Mouse (Mus musculus) ovary, postnatal 10 days (tissue): Measurements from ENCODE around the gene Sipa1l3.

Source experiments
- DNase-seq: peaks from one replicate; pipeline ENCODE4 v3.0.0; 2022; ENCODE audit warnings: low spot score

The Sipa1l3 gene

DNA sequence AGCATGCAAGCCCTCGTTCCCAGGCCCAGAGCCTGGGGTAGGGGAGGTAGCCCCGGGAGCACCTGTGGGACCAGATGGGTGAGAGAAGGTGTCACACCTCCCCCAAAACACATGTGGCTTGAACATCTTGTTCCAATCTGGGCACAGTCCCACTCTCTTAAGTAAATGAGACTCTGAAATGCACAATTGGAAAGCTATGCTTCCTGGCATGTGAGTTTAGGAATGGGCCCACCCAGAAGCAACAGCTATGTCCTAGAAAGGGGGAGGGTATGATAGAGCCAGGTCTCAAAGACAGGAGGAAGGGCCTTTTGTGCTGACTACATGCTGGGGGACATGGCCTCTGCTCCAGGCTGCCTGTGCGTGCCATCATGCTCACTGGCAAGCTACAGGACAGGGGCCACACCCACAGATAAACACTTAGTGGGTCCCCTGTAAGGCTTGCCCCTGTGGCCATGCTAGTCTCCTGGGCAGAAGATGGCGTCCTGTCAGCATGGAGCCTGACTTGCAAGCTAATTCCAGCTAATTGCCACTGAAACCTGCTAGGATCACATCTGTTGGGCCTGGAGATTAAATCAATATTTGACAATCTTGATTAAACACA lies 107.1 kb downstream of the Sipa1l3 start:
- no peak for DNase-seq

DNA sequence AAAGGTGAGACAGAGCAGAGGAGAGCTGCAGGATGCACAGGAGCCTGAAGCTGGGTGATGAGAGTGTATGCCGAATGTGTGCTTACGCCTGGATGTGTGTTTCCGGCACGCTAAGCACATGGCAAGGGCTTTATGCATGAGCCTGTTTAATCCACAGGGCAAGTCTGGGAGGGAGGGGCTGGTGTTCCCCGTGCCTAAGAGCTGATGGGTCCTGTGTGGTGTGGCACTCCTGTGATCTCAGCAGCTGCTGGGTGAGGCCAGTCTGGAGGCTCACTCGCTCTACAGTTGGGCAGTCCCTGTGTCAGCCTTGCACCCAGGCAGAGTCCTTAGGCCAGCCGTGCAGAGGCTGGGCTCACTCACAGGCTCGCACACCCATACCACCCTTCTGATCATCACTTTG lies 108.0 kb downstream of the Sipa1l3 start:
- DNase-seq, result no peak

DNA sequence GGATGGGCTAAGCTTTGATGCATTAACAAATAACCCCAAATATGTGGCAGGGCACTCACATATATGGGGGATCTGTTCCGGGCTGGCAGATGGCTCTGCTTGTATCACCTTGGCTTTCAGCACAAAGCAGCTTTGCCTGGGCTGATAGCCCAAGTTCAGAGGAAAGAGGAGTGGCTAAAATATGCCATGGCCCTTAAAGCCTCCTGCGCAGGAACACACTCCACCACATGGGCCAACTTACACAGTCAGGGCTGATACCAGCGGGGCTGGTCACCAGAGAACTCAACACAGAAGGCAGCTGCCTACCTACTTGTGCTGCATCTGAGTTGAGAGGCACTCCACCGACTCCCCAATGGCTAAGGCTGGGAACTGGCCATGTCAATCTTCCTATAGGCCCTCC lies 111.6 kb downstream of the Sipa1l3 start:
- no peak for DNase-seq

DNA sequence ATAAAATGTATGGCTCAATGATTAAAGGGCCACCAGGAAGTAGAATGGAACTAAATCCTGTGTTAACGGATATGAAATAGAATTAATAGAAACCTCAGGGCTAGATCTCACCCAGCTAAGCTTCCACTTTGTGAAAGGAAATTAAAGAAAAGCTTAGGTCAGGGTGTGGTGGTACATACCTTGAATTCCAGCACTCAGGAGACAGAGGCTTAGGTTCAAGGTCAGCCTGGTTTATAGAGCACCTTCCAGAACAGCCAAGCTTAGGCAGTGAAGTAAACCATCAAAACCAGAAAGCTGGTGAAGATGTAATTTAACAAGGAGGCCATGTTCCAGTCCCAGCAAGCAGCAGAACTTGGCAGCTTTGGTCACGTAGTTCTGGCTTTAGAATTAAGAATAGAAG lies 114.3 kb downstream of the Sipa1l3 start:
- no peak for DNase-seq

DNA sequence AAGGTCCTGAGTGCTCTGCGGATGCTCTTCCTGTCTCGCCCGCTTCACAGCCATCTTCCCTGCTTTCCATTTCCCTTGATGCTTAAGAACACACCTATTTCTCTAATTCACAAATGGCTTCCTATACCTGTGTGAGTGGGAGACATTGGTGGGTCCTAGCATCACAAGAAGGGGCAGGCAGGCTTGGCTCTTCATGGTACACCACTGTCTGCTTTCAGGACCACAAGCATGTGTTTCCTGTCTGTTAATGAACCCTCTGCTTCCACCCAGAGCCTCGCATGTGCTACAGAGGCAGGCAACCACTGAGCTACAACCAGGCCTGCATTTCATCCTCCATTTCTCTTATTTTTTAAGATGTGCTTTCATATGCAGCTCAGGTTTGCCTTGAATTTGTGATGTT lies 116.4 kb downstream of the Sipa1l3 start:
- DNase-seq, result no peak

DNA sequence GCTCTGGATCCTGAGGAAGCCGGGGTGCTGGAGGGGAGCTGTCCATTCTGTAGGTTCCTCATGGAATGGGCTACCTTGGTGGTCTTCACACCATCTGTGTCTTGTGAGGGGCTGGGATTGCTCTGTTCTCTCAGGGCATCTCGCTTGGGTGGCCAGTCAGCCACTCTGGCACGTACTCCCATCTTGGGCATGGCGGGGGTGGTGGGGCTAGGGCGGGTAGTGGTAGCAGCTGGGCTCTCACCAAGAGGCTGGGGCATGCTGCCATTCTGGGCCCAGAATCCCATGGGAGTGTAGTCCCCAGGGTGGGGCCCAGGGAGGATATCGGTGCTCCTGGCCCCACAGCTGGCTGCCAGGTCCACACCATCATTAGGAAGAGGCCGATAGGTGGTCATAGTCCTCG lies 118.0 kb downstream of the Sipa1l3 start:
- no peak for DNase-seq

DNA sequence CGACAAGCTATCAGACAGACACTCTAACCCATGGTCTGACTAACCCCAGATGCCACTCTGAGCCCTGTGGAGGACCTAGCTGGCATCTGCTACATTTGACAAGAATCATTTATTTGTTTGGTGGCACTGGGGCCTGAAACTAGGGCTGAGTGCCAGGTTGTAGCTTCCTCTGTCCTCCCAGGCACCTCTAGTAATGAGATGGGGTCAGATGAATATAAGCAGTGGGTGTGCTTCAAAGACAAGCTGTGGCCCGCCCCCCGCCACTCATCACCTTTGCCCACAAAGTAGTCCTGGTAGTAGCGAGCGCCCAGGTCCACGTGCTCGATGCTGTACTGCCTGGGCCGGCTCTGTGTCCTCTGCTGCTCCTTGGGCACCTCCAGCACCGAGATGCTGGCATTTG lies 119.4 kb downstream of the Sipa1l3 start:
- no peak for DNase-seq

DNA sequence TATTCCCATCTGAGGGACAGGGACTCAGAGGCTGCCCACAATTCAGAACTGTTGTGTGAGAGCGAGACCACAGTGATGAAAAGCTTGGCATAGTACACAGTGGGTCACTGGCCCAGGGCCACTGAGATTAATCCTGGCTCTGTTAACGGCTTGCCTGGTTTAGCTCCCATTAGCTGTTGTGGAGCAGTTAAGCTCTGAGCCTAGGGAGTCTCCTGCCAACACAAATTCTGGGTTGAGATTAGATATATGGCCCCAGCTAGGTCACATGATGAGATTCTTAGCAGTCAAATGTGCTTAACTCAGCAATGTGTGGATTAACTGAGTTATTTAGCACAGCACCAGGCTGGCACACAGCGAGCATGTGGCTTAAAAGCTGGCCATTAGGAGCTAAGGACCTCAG lies 121.0 kb downstream of the Sipa1l3 start:
- DNase-seq, result no peak

DNA sequence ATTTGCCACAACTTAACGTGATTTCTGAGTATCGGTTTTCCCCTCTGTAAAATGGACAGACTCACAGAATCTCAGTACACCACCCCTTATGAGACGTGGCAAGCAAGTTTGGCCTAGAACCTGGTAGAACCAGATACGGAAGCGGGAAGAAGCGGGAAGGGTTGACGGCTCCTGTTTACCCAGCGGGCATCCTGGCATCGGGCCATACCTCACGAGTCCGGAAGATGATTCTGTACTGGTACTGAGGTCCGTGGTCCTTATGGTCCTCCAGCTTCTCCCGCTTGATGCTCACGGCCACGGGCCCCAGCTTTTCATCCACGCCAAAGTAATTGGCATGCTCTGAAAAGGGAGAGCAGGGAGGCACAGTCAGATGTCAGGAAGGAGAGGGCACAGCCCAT lies 121.5 kb downstream of the Sipa1l3 start:
- DNase-seq, result no peak

DNA sequence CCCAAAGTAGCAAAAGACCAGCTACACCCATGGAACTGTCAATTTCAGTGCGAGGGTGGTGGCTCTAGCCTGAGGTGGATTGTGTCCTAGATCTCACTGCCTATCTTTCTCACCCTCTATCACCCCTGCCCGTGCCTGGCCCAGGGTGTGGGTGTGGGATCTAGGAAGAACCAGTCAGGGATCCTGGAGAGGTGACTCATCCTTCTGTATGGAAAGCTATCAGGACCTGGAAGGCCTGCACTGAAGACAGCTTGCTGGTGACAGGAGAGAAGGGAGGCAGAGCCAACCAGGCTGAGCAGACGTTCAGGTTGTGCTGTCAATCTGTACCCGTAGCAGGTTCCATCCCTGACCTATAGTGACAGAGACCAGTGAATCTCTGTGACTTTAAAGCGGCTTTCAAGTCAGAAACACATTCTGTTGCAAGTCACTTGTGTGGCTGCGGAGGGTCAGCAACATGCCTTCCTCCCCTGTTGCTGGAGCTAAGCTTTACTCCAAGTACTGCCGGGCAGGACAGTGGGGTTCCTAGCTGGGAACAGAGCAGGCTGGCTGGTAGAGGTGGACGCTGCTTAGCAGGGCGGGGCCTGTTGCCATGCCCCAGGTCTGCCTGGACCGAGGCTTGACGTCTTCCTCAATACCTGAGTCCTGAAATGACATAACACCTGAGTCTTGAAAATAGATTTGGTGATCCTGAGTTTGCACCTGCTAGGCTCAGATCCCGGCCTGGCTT lies 122.1 kb downstream of the Sipa1l3 start:
- DNase-seq, result no peak

DNA sequence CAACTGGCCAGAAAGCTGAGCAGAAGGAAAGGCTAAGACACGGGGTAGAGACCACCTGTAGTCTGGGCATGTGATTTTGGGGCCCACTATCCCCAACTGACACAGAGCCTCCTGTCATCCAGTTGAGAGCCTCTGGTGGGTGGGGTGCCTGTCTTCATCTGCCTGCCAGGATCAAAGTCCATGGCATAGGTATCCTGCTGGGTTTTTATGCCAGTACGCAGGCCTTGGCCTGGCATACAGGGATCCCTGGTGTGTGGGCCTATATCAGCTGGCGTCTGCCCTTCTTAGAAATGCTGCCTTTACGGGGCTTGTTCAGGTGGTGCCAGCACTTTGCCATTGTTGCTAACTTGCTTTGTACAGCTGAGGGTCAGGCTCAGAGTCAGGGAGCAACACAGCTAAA lies 123.3 kb downstream of the Sipa1l3 start:
- DNase-seq, result no peak

DNA sequence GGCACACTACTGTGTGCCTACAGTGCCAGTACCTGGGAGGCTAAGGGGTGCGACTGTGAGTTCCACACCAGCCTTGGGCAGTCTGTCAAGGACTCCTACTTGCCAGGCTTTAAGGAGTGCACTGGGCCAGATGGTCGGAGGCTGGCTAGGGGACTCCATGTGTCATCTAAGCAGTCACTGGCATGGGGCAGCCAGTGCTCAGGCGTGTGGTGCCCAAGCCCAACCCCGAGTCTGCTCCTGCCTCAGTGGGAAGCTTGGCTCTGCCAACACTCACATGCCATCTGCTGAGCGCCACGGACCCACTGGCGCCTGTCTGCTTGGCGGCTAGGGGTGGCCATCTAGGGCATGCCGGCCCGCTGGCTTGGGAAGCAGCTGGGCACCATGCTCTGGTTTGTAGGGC lies 125.1 kb downstream of the Sipa1l3 start:
- no peak for DNase-seq

DNA sequence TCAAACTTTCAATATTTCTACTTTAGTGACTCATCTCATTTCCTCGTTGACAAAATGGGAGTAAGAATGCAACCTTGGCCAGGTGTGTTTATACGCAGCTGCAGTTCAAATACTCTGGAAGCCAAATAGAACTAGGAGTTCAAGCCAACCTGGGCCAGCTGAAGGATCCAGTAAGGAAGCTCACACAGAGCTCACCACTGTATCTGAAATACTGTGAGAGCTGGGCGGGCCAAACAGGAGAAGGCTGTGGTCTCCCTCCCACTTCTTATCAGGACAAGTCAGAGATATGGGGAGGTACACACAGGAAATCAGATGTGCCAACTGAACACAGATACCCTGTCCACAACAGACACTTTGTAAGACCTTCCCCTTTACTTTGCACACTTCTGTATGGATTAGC lies 125.6 kb downstream of the Sipa1l3 start:
- DNase-seq, result no peak

DNA sequence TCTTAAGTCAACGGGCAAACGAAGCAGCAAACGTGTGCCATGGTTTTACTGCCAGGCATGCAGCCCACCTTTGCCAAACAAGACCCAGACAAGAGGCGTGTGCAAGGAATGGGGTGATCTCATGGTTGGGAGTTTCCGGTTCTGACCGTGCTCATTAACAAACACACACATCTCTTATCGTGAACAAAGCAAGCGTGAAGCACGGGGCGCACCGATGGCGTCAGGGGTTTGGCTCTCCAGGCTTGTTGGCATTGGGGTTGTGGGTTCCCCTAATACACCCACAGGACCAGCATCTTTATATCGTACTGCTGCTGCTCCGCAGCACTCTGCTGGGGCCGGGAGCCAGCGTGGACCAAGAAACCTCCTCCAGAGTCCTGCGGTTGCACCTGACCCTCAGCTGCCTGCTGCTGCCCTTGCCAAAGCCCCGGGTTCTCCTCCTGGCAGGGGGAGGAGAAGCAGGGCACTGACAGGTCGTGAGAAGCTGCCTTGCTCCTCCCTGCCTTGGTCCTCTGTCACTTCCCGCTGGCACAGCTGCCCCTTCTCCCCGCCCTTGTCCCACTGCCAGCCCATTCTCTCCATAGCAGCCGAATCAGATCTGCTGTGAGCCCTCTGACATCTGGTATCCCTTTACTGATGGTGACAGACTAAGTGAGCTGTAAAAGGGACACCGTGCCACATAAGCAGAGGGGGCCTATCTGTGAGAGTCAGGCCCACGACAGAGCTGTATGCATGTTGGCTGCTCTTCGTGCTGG lies 126.5 kb downstream of the Sipa1l3 start:
- no peak for DNase-seq

DNA sequence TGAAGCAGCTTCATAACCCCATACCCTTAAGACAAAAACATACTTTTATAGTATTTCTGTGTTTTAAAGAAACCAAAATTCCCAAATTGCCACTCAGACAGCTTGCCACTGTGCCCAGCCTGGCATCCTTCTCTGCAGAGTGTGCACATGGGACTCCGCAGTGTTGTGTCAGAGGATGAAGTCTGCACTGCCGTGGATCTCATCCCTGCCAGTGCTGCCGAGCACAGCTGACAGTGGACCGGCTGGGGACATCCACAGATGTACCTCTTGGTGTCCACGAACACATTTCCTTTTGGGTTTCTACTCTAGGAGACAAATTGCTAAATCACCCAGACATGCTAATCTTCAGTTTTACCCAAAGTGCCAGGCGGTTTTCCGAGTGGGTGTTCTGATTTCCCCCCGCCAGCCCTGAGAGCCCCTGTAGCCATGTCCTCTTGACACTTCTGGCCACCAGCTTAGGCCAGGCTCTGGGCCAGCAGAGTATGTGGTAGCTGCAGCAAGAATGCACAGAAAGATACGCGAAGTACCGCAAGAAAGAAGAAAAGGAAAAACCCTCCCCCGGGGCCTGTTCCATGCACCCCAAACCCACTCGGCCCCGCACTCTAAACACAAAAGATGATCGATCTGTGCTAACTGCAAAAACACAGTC lies 127.2 kb downstream of the Sipa1l3 start:
- no peak for DNase-seq

DNA sequence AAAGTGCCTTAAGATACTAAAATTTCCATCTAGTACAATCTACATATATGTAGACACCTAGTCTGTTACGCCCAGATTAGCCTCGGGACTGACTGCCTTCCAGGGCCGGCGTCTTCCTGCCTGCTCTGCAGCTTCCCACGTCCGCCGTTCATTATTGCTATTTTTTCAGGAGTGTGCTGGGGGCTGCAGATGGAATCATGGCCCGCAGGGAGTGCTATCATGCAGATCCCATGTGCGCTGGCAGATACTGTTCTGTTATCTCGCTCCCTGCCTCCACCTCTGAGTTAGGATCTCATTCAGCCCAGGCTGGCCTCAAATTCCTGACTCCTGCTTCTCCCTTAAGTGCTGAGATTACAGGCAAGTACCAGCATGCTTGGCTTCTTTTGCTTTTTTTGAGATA lies 128.2 kb downstream of the Sipa1l3 start:
- no peak for DNase-seq

DNA sequence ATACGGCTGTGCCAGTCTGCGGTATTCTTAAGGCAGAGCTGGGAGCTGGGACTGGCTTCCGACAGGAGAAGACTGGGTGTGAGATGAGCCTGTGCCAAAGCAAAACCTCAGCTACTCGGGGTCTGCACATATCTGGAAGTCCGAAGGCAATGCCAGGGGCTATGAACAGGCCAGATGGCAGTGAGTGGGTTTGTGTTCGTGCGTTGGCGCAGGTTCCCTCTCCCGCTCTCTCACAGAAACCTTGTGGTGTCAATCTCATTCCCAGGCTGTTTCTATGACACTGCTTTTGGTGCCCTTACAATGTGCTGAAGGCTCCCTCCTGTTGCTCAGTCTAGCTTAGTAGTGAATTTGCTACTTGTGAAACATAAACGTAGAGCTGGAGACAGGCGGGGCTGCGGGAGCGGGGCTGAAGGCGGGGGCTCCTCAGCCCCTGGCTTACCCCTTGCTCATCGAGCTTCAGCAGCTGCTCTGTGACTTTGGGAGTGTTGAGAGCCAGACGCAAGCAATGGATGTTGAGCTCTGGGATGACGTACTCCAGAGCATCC lies 130.8 kb downstream of the Sipa1l3 start:
- no peak for DNase-seq

DNA sequence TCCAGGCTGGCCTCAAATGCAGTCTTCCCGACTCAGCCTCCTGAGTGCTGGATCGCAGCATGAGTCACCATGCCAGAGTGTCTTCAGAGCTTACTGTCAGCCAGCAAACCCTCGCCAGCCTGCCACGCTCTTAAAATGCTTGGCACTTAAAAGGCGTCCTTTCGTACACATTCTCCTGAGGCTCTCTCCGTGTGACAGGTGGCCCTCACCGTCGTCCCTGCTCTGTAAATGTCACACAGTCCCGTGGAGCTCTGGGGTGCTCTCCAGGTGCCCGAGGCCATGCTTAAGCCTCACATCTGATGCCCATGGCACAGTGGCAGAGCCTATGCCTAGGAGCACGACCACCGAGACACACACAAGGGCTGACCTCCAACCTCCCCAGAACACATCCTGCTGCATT lies 132.1 kb downstream of the Sipa1l3 start:
- DNase-seq, result no peak

DNA sequence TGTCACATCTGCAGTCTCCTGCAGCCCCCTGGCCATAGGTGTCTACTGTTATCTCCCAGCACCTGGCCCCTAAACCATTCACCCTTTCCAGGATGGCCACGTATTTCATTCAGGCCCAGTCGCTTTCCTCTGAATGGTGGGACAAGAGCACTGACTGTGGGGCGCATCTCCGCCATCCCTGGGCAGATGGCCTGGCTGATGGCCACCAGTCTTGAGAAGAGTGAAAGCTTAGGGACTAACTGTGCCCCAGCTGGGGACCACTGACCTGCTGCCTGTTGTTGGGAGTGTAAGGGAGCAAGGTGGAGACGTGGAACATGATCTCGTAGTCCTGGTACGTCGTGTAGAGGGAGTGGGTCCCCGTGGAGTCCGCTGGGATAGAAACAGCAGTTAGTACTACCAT lies 132.7 kb downstream of the Sipa1l3 start:
- DNase-seq, result no peak

DNA sequence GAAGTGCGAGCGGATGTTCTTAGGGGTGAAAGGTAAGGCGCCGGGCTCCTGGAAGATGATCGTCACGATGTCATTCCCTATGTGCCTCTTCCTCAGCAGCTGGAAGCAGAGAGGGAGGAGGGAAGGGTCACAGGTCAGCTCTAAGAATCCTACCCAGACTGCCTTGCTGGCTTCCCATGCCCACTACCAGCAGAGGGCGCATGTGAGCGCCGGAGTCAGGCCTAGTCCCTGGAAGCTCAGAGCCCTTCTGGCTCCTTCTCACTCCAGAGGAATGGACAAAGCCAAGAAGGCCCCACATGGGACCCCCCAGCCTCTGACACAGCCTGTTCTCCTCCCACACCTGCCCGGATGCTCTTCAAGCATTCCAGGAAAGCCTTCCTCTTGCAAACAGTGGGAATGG lies 135.2 kb downstream of the Sipa1l3 start:
- peak; percentile 75 for DNase-seq

DNA sequence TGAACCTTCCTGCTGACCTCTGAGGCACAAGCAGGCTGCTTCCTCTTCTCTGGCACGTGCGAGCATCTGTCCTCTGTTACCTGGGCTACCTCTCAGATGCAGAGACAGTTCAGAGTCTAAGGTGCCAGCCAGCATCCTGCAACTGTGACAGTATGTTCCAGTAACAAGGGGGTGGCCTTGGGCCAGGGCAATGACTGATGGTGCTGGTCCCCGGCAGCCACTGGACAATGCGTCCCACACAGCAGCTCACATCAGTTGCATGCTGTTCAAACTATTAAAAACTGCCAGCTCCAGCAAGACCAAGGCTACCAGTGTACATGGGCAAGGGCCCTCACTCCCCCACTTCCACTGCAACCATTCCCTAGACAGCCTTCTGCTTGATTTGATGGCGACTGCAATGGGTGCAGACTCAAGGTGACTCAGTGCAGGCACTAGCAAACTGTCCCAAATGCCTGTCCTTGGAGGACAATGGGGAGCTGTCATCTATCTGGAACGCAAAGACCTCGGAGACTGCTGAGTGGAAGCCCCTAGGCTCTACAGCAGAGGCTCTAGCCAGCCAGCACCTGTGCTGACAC lies 136.9 kb downstream of the Sipa1l3 start:
- no peak for DNase-seq

DNA sequence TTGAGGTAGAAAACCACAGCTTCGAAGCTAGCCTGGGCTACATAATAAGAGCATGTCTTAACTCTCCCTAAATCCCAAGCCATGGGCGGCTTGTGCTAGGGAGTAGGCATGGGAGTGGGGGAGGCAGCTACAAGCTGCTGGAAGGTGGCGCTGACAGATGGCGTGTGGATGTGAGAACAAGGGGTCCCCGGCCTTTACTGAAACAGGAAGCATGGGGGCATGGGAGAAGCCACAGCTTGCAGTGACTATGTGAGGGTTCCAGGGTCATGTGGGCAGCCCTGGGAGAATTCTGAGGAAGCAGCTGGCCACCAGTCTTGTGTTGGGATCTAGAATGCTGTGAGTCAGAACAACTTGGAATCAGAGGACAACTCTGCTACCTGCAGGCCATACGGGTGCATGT lies 144.4 kb downstream of the Sipa1l3 start:
- DNase-seq, result no peak
